Mouse (Mus musculus): ENCODE results near the gene Ipo5. TPM values are rescaled to one million over a fixed set of nuclear protein-coding genes. Genes with fewer than 3 reads are reported as not detected.

Ipo5 gene
- total RNA-seq (2014; rRNA removed), result 102 and 106 TPM in 2 replicates
- polyA plus RNA-seq (2015; fragmentation: Nextera tagmentation; extraction: Ambion mirVana), result 56.2 and 58.1 TPM in 2 replicates

GRCm38 (mm10) chr14:120910733-120911324 lies at the start of gene Ipo5:
TSS of gene Ipo5 (plus strand) at chr14:120911224.
- no peak for TF ChIP-seq CTCF (IDR thresholded peaks at IDR 0.05; ENCODE audit: low read depth)
- H3K27me3 ChIP-seq (ENCODE audit: insufficient read depth, low read length), result no peaks in the 10 kb centered on the region
- peaks cover 7% of the 10 kb centered on the region for H3K4me1 ChIP-seq (ENCODE audit: insufficient read depth)
- WGBS, result under 1% methylated on average over 54 of the region's 83 CpGs
- no peaks in the 10 kb centered on the region for H3K9me3 ChIP-seq (ENCODE audit: low read length)
- ATAC-seq (peak; percentile 92), DNase-seq (peak; percentile 98)
- H3K4me2 ChIP-seq (ENCODE audit: low read depth), result peak within 1 kb of the TSS; percentile 92
- peak within 1 kb of the TSS; percentile 75 for H3K4me3 ChIP-seq (ENCODE audit: low read depth, low read length)
- peak within 1 kb of the TSS; percentile 86 for H3K9ac ChIP-seq
- H3K27ac ChIP-seq (ENCODE audit: low read depth, low read length), result peak within 1 kb of the TSS; percentile 88
- H3K36me3 ChIP-seq (ENCODE audit: insufficient read depth), result no peaks in the 10 kb centered on the region

- 93% methylated on average over 3 of the region's 3 CpGs for WGBS
- H3K36me3 ChIP-seq (ENCODE audit: insufficient read depth), result no peaks in the 10 kb centered on the region
- H3K27ac ChIP-seq (ENCODE audit: low read depth, low read length), result no peak overlapping the region
- H3K27me3 ChIP-seq (ENCODE audit: insufficient read depth, low read length), result no peaks in the 10 kb centered on the region
- no peak for ATAC-seq
- DNase-seq, result no peak
- no peak overlapping the region for H3K9ac ChIP-seq
- H3K9me3 ChIP-seq (ENCODE audit: low read length), result no peaks in the 10 kb centered on the region
- no peak for TF ChIP-seq CTCF (IDR thresholded peaks at IDR 0.05; ENCODE audit: low read depth)
- H3K4me3 ChIP-seq (ENCODE audit: low read depth, low read length), result no peak overlapping the region
- no peaks in the 10 kb centered on the region for H3K4me1 ChIP-seq (ENCODE audit: insufficient read depth)
- no peak overlapping the region for H3K4me2 ChIP-seq (ENCODE audit: low read depth)
These were observed 47.8 kb upstream of the Ipo5 start for GRCm38 (mm10) chr14:120863205-120863604.

DNA sequence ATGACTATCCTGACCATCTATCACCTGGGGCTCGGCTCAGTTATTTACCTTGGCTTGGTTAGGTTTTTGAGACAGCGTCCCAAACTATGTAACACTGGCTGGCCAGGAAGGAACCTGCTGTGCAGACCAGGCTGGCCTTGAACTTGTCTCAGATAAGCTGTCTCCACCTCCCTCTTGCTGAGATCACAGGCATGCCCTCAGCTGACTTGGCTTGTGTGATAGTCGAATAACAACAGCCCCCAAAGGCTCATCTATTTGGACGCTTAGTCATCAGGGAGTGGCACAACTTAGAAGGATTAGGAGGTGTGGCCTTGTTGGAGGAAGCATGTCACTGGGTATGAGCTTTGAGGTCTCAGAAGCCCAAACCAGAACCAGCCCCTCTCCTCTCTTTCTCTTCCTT lies 46.1 kb upstream of the Ipo5 start:
- no peak for ATAC-seq
- no peak for DNase-seq
- H3K4me1 ChIP-seq (ENCODE audit: insufficient read depth), result no peaks in the 10 kb centered on the region
- no peak overlapping the region for H3K9ac ChIP-seq
- H3K9me3 ChIP-seq (ENCODE audit: low read length), result no peaks in the 10 kb centered on the region
- H3K36me3 ChIP-seq (ENCODE audit: insufficient read depth), result no peaks in the 10 kb centered on the region
- H3K4me3 ChIP-seq (ENCODE audit: low read depth, low read length), result no peak overlapping the region
- H3K4me2 ChIP-seq (ENCODE audit: low read depth), result no peak overlapping the region
- no peak overlapping the region for H3K27ac ChIP-seq (ENCODE audit: low read depth, low read length)
- no peak for TF ChIP-seq CTCF (IDR thresholded peaks at IDR 0.05; ENCODE audit: low read depth)
- 86% methylated on average over 4 of the region's 4 CpGs for WGBS
- H3K27me3 ChIP-seq (ENCODE audit: insufficient read depth, low read length), result no peaks in the 10 kb centered on the region

- peak overlapping the region; percentile 57 for H3K27ac ChIP-seq (ENCODE audit: low read depth, low read length)
- no peak overlapping the region for H3K4me2 ChIP-seq (ENCODE audit: low read depth)
- no peaks in the 10 kb centered on the region for H3K4me1 ChIP-seq (ENCODE audit: insufficient read depth)
- H3K9ac ChIP-seq, result no peak overlapping the region
- H3K36me3 ChIP-seq (ENCODE audit: insufficient read depth), result no peaks in the 10 kb centered on the region
- H3K4me3 ChIP-seq (ENCODE audit: low read depth, low read length), result no peak overlapping the region
- no peak for TF ChIP-seq CTCF (IDR thresholded peaks at IDR 0.05; ENCODE audit: low read depth)
- H3K9me3 ChIP-seq (ENCODE audit: low read length), result no peaks in the 10 kb centered on the region
- no peak for DNase-seq
- H3K27me3 ChIP-seq (ENCODE audit: insufficient read depth, low read length), result no peaks in the 10 kb centered on the region
- no peak for ATAC-seq
- WGBS, result 91% methylated on average over 8 of the region's 8 CpGs
These were observed 44.5 kb upstream of the Ipo5 start for GRCm38 (mm10) chr14:120866573-120866972.

GRCm38 (mm10) chr14:120867121-120867520 lies 43.9 kb upstream of the Ipo5 start:
- Histone ChIP-seq H3K4me1 (ENCODE audit: insufficient read depth) (no peaks in the 10 kb centered on the region), H3K27me3 (ENCODE audit: insufficient read depth, low read length) (no peaks in the 10 kb centered on the region)
- 77% methylated on average over 5 of the region's 5 CpGs for WGBS

GRCm38 (mm10) chr14:120868494-120868893 lies 42.5 kb upstream of the Ipo5 start:
- WGBS, result 25% methylated on average over 8 of the region's 8 CpGs
- Histone ChIP-seq H3K9ac (no peak overlapping the region), H3K27me3 (ENCODE audit: insufficient read depth, low read length) (no peaks in the 10 kb centered on the region), H3K4me3 (ENCODE audit: low read depth, low read length) (no peak overlapping the region), H3K27ac (ENCODE audit: low read depth, low read length) (no peak overlapping the region), H3K9me3 (ENCODE audit: low read length) (no peaks in the 10 kb centered on the region), H3K4me1 (ENCODE audit: insufficient read depth) (no peaks in the 10 kb centered on the region), H3K4me2 (ENCODE audit: low read depth) (no peak overlapping the region), H3K36me3 (ENCODE audit: insufficient read depth) (no peaks in the 10 kb centered on the region)
- ATAC-seq, result peak; percentile 58
- TF ChIP-seq CTCF (IDR thresholded peaks at IDR 0.05; ENCODE audit: low read depth), result no peak
- DNase-seq, result peak; percentile 57

More at GRCm38 (mm10) chr14:120867121-120867520, 43.9 kb upstream of the Ipo5 start:
- peak overlapping the region; percentile 57 for H3K27ac ChIP-seq (ENCODE audit: low read depth, low read length)
- DNase-seq (peak; percentile 35), ATAC-seq (peak; percentile 69)
- no peaks in the 10 kb centered on the region for H3K9me3 ChIP-seq (ENCODE audit: low read length)
- TF ChIP-seq CTCF (IDR thresholded peaks at IDR 0.05; ENCODE audit: low read depth), result no peak
- no peaks in the 10 kb centered on the region for H3K36me3 ChIP-seq (ENCODE audit: insufficient read depth)
- H3K4me2 ChIP-seq (ENCODE audit: low read depth), result no peak overlapping the region
- no peak overlapping the region for H3K4me3 ChIP-seq (ENCODE audit: low read depth, low read length)
- H3K9ac ChIP-seq, result no peak overlapping the region

GRCm38 (mm10) chr14:120870736-120871135 lies 40.3 kb upstream of the Ipo5 start:
- H3K4me3 ChIP-seq (ENCODE audit: low read depth, low read length), result no peak overlapping the region
- H3K36me3 ChIP-seq (ENCODE audit: insufficient read depth), result no peaks in the 10 kb centered on the region
- no peak overlapping the region for H3K4me2 ChIP-seq (ENCODE audit: low read depth)
- H3K27me3 ChIP-seq (ENCODE audit: insufficient read depth, low read length), result no peaks in the 10 kb centered on the region
- H3K4me1 ChIP-seq (ENCODE audit: insufficient read depth), result no peaks in the 10 kb centered on the region
- no peak overlapping the region for H3K9ac ChIP-seq
- 43% methylated on average over 5 of the region's 5 CpGs for WGBS
- no peak overlapping the region; the same call in 1 of the 2 replicates for H3K27ac ChIP-seq (ENCODE audit: low read depth, low read length)
- ATAC-seq (no peak), DNase-seq (no peak)
- H3K9me3 ChIP-seq (ENCODE audit: low read length), result no peaks in the 10 kb centered on the region
- no peak for TF ChIP-seq CTCF (IDR thresholded peaks at IDR 0.05; ENCODE audit: low read depth)
